Mouse (Mus musculus) gastrocnemius, adult 18-20 months (tissue): Measurements from ENCODE around the gene Prmt1. TPM values are rescaled to one million over a fixed set of nuclear protein-coding genes. Genes with fewer than 3 reads are reported as not detected.

Experiments
- DNase-seq: peaks from one replicate; pipeline ENCODE4 v3.0.0; 2021; ENCODE audit warnings: low spot score
- microRNA-seq: library from miRNA; unstranded; fragments of <30 nt; microRNA quantifications from one replicate; pipeline ENCODE4 v1.2.0, GENCODE M21; 2021
- total RNA-seq, 2 experiments: library from RNA; stranded (reverse); gene quantifications; 2 replicates each; pipeline ENCODE4 v1.2.3; 2021

Prmt1 gene
- total RNA-seq, 2 experiments from 2014 or later = 119 to 139 TPM

DNA sequence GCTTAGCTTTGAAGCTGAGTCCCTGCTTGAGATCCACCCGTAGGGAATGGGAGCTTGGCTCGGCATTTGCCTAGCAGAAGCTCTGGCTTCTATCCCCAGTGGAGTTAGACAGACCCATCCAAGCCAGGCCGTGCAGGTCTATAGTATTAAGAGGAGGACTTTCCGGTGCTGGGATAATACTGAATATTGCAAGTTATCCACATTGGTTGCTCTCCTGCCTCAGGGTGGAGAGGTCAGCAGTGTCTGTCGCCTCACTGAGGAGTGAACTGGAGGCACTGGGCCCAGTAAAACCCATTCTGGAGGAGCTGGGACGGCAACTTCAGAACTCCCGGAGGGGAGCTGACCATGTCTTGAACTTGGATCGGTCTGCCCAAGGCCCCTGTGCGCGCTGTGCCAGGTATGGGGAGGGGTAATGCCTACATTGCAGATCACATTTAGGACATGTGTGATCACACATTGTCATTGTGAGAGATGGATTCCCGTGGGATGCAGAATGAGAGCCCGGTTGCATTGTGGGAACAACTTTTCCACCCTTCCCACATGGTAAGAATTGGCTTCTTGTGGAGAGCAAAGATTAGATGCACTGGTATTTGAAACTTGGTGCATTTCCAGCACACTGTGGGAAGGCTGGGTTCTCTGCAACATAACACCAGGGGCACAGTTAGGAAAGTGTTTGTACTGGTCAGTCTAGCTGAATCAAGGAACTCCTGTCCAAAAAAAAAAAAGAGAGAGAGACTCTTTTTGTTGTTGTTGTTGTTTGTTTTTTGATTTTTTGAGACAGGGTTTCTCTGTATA lies 32.1 kb downstream of the Prmt1 start:
- no peak for DNase-seq

DNA sequence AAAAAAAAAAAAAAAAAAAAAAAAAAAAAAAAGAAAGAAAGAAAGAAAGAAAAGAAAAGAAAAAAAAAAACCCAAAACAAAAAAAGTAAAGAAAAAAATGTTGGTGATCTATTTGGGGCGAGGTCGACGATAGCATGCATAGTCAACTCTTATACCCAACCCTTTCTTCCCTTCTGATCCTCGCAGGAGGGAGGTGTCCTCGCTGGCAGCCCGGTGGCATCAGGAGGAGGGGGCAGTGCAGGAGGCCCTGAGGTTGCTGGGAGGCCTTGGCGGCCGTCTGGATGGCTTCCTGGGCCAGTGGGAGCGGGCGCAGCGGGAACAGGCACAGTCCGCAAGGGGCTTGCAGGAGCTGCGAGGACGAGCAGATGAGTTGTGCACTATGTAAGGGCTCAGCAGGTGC lies 32.8 kb downstream of the Prmt1 start:
- DNase-seq = no peak

DNA sequence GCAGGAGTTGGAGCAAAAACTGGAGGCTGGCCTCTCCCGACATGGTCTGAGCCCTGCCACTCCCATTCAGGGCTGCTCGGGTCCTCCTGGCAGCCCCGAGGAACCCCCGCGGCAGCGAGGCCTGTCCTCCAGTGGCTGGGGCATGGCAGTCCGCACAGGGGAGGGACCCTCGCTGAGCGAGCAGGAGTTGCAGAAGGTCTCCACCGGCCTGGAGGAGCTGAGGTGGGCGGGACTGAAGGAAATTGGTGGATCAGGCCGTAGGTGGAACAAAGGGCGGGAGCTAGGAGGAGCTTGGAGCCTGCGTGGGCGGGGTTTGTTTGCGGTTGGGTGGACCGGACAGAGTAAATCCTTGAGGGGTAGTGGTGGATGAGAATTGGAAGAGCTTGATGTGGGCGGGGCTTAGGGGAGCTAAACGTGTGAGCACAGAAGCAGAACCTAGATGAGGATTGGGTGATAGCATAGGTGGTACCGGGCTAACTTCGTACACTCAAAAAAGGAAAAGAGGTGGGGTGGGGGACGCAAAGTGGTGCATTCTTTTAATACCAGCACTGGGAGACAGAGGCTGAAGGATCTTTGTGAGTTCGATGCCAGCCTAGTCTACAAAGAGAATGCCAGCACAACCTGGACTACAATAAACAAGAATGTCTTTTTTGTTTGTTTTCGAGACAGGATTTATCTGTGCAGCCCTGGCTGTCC lies 33.6 kb downstream of the Prmt1 start:
- peak; percentile 95 for DNase-seq

DNA sequence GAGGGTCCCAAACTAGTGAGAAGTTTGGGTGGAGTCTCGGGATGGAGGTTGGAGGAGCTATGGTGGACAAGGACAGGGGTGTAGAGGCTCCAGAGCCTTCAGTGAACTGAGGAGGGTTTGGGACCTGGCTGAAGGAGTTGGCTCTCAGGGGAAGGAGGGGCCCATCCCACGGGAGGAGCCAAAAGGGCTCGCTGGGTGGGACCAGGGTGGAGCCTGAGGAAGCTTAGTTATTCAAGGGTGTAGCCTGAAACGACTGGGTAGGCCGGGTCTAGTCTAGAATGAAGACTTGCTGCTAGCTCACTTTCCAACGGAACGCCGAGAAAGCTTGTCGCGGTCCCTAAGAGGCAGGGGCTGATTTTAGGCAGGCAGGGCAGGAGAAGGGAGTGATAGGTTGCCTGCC lies 34.4 kb downstream of the Prmt1 start:
- DNase-seq = peak; percentile 76

DNA sequence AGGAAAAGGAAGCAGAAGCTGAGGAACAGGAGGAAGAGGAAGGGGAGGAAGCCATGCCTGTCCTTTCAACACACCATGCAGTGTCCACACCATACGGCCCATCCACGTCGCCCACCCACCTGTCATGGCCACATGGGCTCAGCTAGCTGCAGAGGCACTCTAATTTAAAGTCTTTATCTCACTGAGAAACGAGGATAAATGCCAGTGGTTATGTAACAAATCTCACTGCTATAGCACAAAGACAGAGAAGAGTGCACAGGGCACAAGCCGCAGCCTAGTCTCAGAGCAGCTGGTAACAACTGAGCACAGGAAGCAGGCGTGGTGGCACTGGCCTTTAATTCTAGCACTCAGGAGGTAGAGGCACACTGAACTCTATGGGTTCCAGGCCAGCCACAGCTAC lies 36.4 kb downstream of the Prmt1 start:
- no peak for DNase-seq

DNA sequence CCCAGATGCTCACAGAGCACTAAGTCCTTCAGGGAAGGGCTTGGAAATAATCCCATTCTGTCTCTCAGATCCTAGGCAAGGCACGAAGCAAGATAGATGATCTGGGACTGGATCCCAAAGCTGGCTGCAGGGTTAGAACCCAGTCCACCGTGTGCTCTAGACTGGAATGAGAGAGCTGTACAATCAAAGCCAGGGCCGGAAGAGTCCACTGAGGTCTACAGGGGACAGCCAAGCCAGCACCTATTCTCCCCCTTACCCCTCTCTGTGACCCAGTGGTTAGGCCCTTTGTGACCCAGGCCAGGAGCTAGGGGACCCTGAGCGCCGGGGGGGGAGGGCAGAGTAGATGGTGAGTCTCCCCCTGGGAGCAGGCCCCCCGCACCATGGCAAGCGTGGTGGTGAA lies 43.5 kb downstream of the Prmt1 start, which contains the start of gene Tsks:
Tsks (plus strand) TSS at position 301 of the 400 bp plus-strand sequence.
- no peak for DNase-seq

DNA sequence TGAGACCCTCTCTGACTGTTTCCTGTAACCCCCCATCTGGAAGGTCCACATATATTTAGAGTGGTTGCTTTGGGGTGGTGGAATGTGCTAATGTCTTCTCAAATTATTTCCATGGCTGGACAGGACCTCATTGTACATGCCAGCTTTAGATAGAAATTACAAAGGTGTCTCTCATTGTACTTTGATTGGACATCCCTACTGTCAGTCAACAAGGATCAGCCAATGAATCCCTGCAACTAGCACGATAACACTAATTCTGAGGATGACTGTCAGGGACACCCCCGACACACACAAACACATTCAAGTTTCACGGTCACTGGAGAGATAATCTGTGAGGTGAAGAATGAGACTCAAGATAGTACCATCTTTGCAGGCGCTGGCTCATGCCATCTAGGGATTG lies 47.7 kb downstream of the Prmt1 start:
- no peak for DNase-seq

DNA sequence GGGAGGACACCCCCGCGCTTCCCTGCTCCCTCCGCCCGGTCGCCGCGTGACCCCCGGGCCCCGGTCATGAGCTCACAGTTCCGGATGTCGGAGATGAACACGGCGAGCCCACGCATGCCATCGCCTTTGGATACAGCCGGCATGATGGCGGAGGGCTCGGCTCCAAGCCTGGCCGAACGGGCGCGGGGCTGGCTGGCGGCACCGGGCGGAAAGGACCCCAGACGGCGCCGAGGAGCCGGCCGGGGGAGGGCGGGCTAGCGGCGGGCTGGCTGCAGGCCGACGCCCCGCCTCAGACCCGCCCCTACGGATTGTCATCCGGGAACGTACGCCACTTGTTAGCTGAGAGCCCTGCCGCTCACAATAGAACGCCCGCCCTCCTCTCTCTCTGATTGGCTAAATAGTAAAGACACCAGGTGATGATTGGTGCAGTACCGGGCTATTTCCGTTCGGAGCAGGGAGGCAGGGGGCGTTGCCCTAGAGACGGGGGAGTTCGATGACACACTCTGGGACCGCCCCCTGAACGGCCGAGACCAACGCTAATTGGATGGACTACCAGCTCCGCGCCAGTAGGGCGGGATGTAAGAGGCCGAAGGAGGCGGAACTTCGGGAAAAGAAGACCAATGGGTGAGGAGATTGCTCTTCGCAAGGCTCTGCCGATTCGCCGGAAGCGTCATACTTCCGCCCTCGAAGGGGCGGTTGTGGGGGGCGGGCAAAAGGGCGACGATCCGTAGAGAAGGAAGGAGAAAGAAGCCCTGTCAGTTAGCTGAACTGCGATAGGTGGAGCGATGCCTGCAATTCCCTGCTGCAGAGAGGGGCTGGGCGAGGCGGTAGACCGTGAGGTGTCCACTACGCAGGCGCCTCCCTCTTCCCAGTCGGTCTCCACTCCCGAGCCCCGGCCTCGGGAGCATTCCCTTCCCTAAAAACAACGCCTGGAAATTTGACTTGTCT lies 56.9 kb downstream of the Prmt1 start, which contains the start of gene Ap2a1:
Ap2a1 (minus strand) TSS at position 293 of the 948 bp plus-strand sequence.
- peak; percentile 100 for DNase-seq

DNA sequence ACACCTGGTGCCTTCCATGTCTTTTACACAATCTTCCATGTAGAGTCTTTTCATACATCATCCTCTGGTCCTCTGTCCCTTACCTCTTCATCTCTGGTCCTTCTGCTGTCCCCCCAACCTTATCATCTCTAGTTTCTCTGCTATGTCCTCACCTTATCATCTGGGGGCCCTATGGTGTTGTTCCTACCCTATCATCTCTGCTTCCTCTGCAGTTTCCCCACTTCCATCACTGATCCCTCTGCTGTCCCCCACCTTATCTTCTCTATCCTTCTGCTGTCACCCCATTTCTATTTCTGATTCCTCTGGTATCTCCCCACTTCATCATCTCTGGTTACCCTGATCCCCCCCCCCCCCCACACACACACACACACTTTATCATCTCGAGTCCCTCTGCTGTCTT lies 57.8 kb downstream of the Prmt1 start:
- no peak for DNase-seq

Small RNAs within 50 kb of the gene (microRNA-seq; reads per million reads assigned to microRNA genes)
- 2.0 reads per million for gene Mir7054

Other genes with a start within 250 kb of the Prmt1 start
- gene Vrk3, start 238.2 kb downstream of the Prmt1 start, total RNA-seq = 10 to 100 TPM; 19.5 to 19.8 TPM
- not detected for gene Zfp473, start 235.5 kb downstream of the Prmt1 start, total RNA-seq
- 10 to 100 TPM; 20.1 to 25.2 TPM for gene Nup62, start 170.5 kb downstream of the Prmt1 start, total RNA-seq
- 1 to 10 TPM; 2.3 to 3.5 TPM for gene Il4i1, start 170.2 kb downstream of the Prmt1 start, total RNA-seq
- 10 to 100 TPM; 62.4 to 99.0 TPM for gene Atf5, start 169.9 kb downstream of the Prmt1 start, total RNA-seq
- 100 to 1,000 TPM; 130 to 144 TPM for gene Akt1s1, start 137.6 kb downstream of the Prmt1 start, total RNA-seq
- 10 to 100 TPM; 46.8 to 61.0 TPM for gene Tbc1d17, start 137.5 kb downstream of the Prmt1 start, total RNA-seq
- gene Pnkp, start 129.4 kb downstream of the Prmt1 start, total RNA-seq = 10 to 100 TPM; 19.2 to 20.2 TPM
- 100 to 1,000 TPM; 143 to 148 TPM for gene Ptov1, start 116.8 kb downstream of the Prmt1 start, total RNA-seq
- 10 to 100 TPM; 60.5 to 62.8 TPM for gene Med25, start 93.9 kb downstream of the Prmt1 start, total RNA-seq
- gene Fuz, start 90.5 kb downstream of the Prmt1 start, total RNA-seq = 10 to 100 TPM; 16.6 to 17.6 TPM
- gene Ap2a1, start 57.1 kb downstream of the Prmt1 start, total RNA-seq = 10 to 100 TPM; 59.8 to 64.4 TPM
- not detected for gene Tsks, start 43.4 kb downstream of the Prmt1 start, total RNA-seq
- 1 to 10 TPM in 1 of 2 experiments, under 1 TPM in 1; 0.64 to 1.4 TPM for gene Cpt1c, start 11.7 kb downstream of the Prmt1 start, total RNA-seq
- 10 to 100 TPM; 15.0 to 19.1 TPM for gene Irf3, start 11.1 kb upstream of the Prmt1 start, total RNA-seq
- gene Bcl2l12, start 12.1 kb upstream of the Prmt1 start, total RNA-seq = 1 to 10 TPM; 8.4 to 8.5 TPM
- 10 to 100 TPM; 41.3 to 46.2 TPM for gene Scaf1, start 29.8 kb upstream of the Prmt1 start, total RNA-seq
- 10 to 100 TPM; 20.8 to 26.8 TPM for gene Rras, start 31.4 kb upstream of the Prmt1 start, total RNA-seq
- gene Prr12, start 66.3 kb upstream of the Prmt1 start, total RNA-seq = 10 to 100 TPM; 13.1 to 16.0 TPM
- gene Nosip, start 75.9 kb upstream of the Prmt1 start, total RNA-seq = 10 to 100 TPM; 27.9 to 28.3 TPM
- gene Prrg2, start 76.1 kb upstream of the Prmt1 start, total RNA-seq = 10 to 100 TPM; 10.2 to 10.4 TPM
- gene Rcn3, start 105.7 kb upstream of the Prmt1 start, total RNA-seq = 10 to 100 TPM in 1 of 2 experiments, 1 to 10 TPM in 1; 8.0 to 12.5 TPM
- gene Fcgrt, start 117.3 kb upstream of the Prmt1 start, total RNA-seq = 10 to 100 TPM; 27.4 to 29.1 TPM
- 100 to 1,000 TPM; 490 to 529 TPM for gene Rps11, start 137.9 kb upstream of the Prmt1 start, total RNA-seq
- gene Rpl13a, start 142.2 kb upstream of the Prmt1 start, total RNA-seq = 100 to 1,000 TPM; 643 to 706 TPM
- 1 to 10 TPM in 1 of 2 experiments, not detected in 1; 1.2 TPM for gene Gm45713, start 149.7 kb upstream of the Prmt1 start, total RNA-seq
- gene Flt3l, start 149.9 kb upstream of the Prmt1 start, total RNA-seq = 1 to 10 TPM; 1.8 to 3.0 TPM
- 10 to 100 TPM; 34.2 to 34.5 TPM for gene Pih1d1, start 167.7 kb upstream of the Prmt1 start, total RNA-seq
- 10 to 100 TPM; 10.6 to 12.8 TPM for gene Aldh16a1, start 168.0 kb upstream of the Prmt1 start, total RNA-seq
- under 1 TPM; 0.14 to 0.17 TPM for gene Slc17a7, start 177.4 kb upstream of the Prmt1 start, total RNA-seq
- gene Gfy, start 193.0 kb upstream of the Prmt1 start, total RNA-seq = not detected
- gene Pth2, start 194.4 kb upstream of the Prmt1 start, total RNA-seq = not detected
- gene Ccdc155, start 218.3 kb upstream of the Prmt1 start, total RNA-seq = not detected
- gene Dkkl1, start 225.6 kb upstream of the Prmt1 start, total RNA-seq = not detected
- 1 to 10 TPM; 1.2 to 1.3 TPM for gene Tead2, start 229.2 kb upstream of the Prmt1 start, total RNA-seq